Mouse (Mus musculus) C2C12 (cell line): ENCODE data around the gene Sass6. TPM values are rescaled to one million over a fixed set of nuclear protein-coding genes. Genes with fewer than 3 reads are reported as not detected.

Source experiments
- H3K27me3 ChIP-seq: one replicate; pipeline ENCODE4 v1.6.1; 2011; ENCODE audit not compliant: control insufficient read depth, insufficient read depth, insufficient read length
- H3K36me3 ChIP-seq: one replicate; pipeline ENCODE4 v1.6.1; 2011; ENCODE audit not compliant: control insufficient read depth, insufficient read depth
- H3K4me3 ChIP-seq: one replicate; pipeline ENCODE4 v1.5.1; 2011; ENCODE audit warnings: mild to moderate bottlenecking, control low read depth; ENCODE audit not compliant: poor library complexity, insufficient read depth, severe bottlenecking
- H3K79me2 ChIP-seq: one replicate; pipeline ENCODE4 v1.6.1; 2011; ENCODE audit not compliant: control insufficient read depth, insufficient read depth
- H3K79me3 ChIP-seq: one replicate; pipeline ENCODE4 v1.6.1; 2011; ENCODE audit warnings: low read depth, control low read depth
- H3ac ChIP-seq: one replicate; pipeline ENCODE3; 2011; ENCODE audit warnings: low read depth; ENCODE audit not compliant: control insufficient read depth, insufficient read length
- CEBPB ChIP-seq: IDR thresholded peaks from one replicate; pipeline ENCODE4 v1.6.1; 2011; ENCODE audit warnings: low read depth, mild to moderate bottlenecking, control low read depth, moderate library complexity
- CTCF ChIP-seq: IDR thresholded peaks from one replicate; pipeline ENCODE4 v1.5.1; 2011; ENCODE audit not compliant: control insufficient read depth, insufficient read depth, insufficient read length
- FOSL1 ChIP-seq: IDR thresholded peaks from one replicate; pipeline ENCODE4 v1.8.0; 2011; ENCODE audit warnings: mild to moderate bottlenecking, low read length; ENCODE audit not compliant: poor library complexity, insufficient read depth, severe bottlenecking
- MAX ChIP-seq: IDR thresholded peaks from one replicate; pipeline ENCODE4 v1.6.1; 2011; ENCODE audit warnings: mild to moderate bottlenecking, control low read depth
- MYOD1 ChIP-seq: IDR thresholded peaks from one replicate; pipeline ENCODE4 v1.6.1; 2011; ENCODE audit warnings: low read depth; ENCODE audit not compliant: control insufficient read depth, insufficient read length
- MYOG ChIP-seq: IDR thresholded peaks from one replicate; pipeline ENCODE4 v1.6.1; 2011; ENCODE audit not compliant: control insufficient read depth, insufficient read length; ENCODE audit errors: extremely low read depth
- USF1 ChIP-seq: IDR thresholded peaks from one replicate; pipeline ENCODE4 v1.6.1; 2011; ENCODE audit warnings: low read depth, mild to moderate bottlenecking, control low read depth, moderate library complexity
- polyA plus RNA-seq: library from polyadenylated mRNA; unstranded; fragments of >200 nt; fragmentation: generic; extraction: Trizol; gene quantifications from one replicate; pipeline ENCODE4 v1.2.1, GENCODE M21; 2012; ENCODE audit warnings: missing spikeins

Gene Sass6
- polyA plus RNA-seq, 1 experiment: 4.1 TPM

GRCm38 (mm10) chr3:116635799-116636198 is 41.0 kb downstream of the Sass6 start:
- Histone ChIP-seq H3K27me3 (no peaks in the 10 kb centered on the region), H3K79me3 (no peaks in the 10 kb centered on the region), H3K79me2 (no peaks in the 10 kb centered on the region), H3K4me3 (no peak overlapping the region), H3K36me3 (peaks cover 64% of the 10 kb centered on the region), H3ac (no peak overlapping the region)
- TF ChIP-seq USF1 (no peak), CTCF (no peak), MYOD1 (no peak), MYOG (no peak), MAX (no peak), CEBPB (no peak)

GRCm38 (mm10) chr3:116637693-116638476 is 43.1 kb downstream of the Sass6 start:
- H3K27me3 ChIP-seq: no peaks in the 10 kb centered on the region
- H3K79me2 ChIP-seq: no peaks in the 10 kb centered on the region
- TF ChIP-seq CTCF (no peak), FOSL1 (no peak), CEBPB (no peak), MYOG (no peak), USF1 (no peak), MAX (no peak), MYOD1 (no peak)
- no peak overlapping the region for H3K4me3 ChIP-seq
- H3K36me3 ChIP-seq: peaks cover 66% of the 10 kb centered on the region
- H3K79me3 ChIP-seq: peaks cover 2% of the 10 kb centered on the region
- no peak overlapping the region for H3ac ChIP-seq

GRCm38 (mm10) chr3:116638572-116638971 is 43.8 kb downstream of the Sass6 start:
- H3K27me3 ChIP-seq: no peaks in the 10 kb centered on the region
- no peak overlapping the region for H3ac ChIP-seq
- H3K79me2 ChIP-seq: no peaks in the 10 kb centered on the region
- H3K79me3 ChIP-seq: peaks cover 2% of the 10 kb centered on the region
- no peak for TF ChIP-seq MYOG
- no peak for TF ChIP-seq USF1
- TF ChIP-seq FOSL1: no peak
- no peak for TF ChIP-seq MAX
- TF ChIP-seq MYOD1: no peak
- TF ChIP-seq CTCF: no peak
- no peak for TF ChIP-seq CEBPB
- peaks cover 60% of the 10 kb centered on the region for H3K36me3 ChIP-seq
- no peak overlapping the region for H3K4me3 ChIP-seq

- Histone ChIP-seq H3K79me3 (peaks cover 2% of the 10 kb centered on the region), H3K4me3 (no peak overlapping the region), H3K79me2 (no peaks in the 10 kb centered on the region), H3K27me3 (no peaks in the 10 kb centered on the region), H3K36me3 (peaks cover 49% of the 10 kb centered on the region), H3ac (no peak overlapping the region)
- TF ChIP-seq USF1 (no peak), MYOG (no peak), FOSL1 (no peak), MAX (no peak), MYOD1 (no peak), CEBPB (no peak), CTCF (no peak)
These were observed 45.2 kb downstream of the Sass6 start for GRCm38 (mm10) chr3:116640024-116640423.

GRCm38 (mm10) chr3:116641811-116642371 is 47.1 kb downstream of the Sass6 start:
- H3K4me3 ChIP-seq: no peak overlapping the region
- peaks cover 2% of the 10 kb centered on the region for H3K79me3 ChIP-seq
- no peak overlapping the region for H3ac ChIP-seq
- TF ChIP-seq MYOG (no peak), CEBPB (no peak), USF1 (no peak), CTCF (no peak), FOSL1 (no peak), MAX (no peak)
- no peaks in the 10 kb centered on the region for H3K27me3 ChIP-seq
- H3K79me2 ChIP-seq: no peaks in the 10 kb centered on the region
- peaks cover 57% of the 10 kb centered on the region for H3K36me3 ChIP-seq
